Mouse (Mus musculus) T-cell, adult 66 days (primary cell): ENCODE results near the gene Ttc29. TPM values are rescaled to one million over a fixed set of nuclear protein-coding genes. Genes with fewer than 3 reads are reported as not detected.

Experiments used
- total RNA-seq, 2 experiments: library from RNA; stranded (reverse); gene quantifications; 3 replicates in 1 of 2; 4 replicates in 1 of 2; pipeline ENCODE4 v1.2.4; 2023

Ttc29 gene
- not detected for total RNA-seq

DNA sequence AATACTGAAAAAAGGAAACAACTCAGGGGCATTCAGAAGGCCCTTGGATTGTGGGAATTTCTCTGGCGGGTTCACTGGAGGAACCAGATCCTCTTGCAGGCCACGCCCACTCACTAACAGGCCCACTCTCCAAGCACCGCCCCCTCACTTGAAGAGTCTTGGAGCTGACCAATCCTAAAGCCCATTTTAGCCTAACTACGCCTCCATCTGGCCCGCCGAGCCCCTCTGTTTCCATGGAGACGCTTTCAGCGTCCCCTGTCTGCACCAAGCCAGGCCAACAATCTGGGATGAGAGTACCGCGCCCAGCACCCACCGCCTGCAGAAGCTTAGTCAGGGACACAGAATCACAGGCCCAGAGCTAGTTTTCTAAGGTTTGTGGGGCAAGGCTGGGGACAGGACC is at the start of gene Ttc29:
Gene Ttc29 (plus strand): TSS at position 224 of the 400 bp plus-strand sequence.

DNA sequence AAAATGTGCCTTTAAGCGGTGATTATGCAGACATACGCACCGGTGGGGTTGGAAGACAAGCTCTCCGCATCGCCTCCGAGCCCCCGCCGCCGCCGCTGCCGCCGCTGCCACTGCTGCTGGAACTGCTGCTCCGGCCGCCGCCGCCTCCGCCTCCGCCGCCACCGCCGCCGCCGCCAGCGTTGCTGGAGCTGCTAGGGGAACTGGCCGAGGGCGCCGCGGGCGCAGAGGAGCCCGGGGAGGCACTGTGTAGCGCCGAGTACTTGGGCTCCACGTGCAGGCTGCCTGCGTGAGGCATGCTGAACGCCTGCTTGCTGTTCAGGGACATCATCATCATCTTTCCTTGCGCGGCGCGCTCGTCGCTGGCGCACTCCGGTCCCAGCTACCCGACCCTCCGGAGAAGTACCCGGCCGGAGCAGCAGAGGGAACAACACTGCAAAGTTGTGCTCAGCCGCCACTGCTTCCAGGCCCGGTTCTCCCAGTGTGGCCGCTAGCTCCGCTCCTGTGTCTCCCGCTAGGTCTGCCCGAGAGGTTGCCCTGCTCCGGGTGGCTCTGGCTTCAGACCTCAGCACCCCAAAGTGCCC is 223.1 kb downstream of the Ttc29 start, which contains the start of gene Pou4f2:
Gene Pou4f2 (minus strand): TSS at position 575 of the 581 bp plus-strand sequence.

Other genes with a start within 250 kb of the Ttc29 start
- gene Pou4f2, start 223.3 kb downstream of the Ttc29 start, total RNA-seq, result not detected